Mouse (Mus musculus): ENCODE measurements around the gene Pde3b.

Pde3b gene

GRCm38 (mm10) chr7:114580426-114580825 lies 165.3 kb downstream of the Pde3b start:
- CTCF ChIA-PET: interaction anchor here (0.6 to 1.9 kb wide), 17 partner anchors 10 to 1508 kb away, joined by 3 to 12 read pairs (median 4); no protein-coding TSS in a partner anchor
- POLR2A ChIA-PET: interaction anchor here in 1 of 4 experiments (0.6 kb wide), 1 partner anchor 683 kb away, joined by 3 read pairs; no protein-coding TSS in a partner anchor

- CTCF ChIA-PET: interaction anchor here in 3 of 4 experiments (0.9 to 1.9 kb wide), 10 partner anchors 33 to 236 kb away, joined by 3 to 12 read pairs (median 5); no protein-coding TSS in a partner anchor
- POLR2A ChIA-PET: no interaction called here
These were observed 166.1 kb downstream of the Pde3b start for GRCm38 (mm10) chr7:114581200-114581599.

GRCm38 (mm10) chr7:114582441-114582840 lies 167.4 kb downstream of the Pde3b start:
- ChIA-PET POLR2A (no interaction called here), CTCF (interaction anchor here in 1 of 4 experiments (0.6 to 1.3 kb wide), 2 partner anchors 145 to 235 kb away, joined by 3 to 4 read pairs; no protein-coding TSS in a partner anchor)
